Mouse (Mus musculus) adrenal gland, adult (tissue): Measurements from ENCODE around the gene Vmn1r113.
"Not testable (repeated sequence)": the region's sequence is repeated elsewhere in the genome, so short reads cannot be mapped to it uniquely, and the experiment has no call there.

ENCODE experiments used
- DNase-seq, 2 experiments: peaks; one replicate each; pipeline ENCODE4 v3.0.0; 2022 to 2023; ENCODE audit warnings: low spot score in 1 of 2; ENCODE audit not compliant: inconsistent age in 2 of 2

The Vmn1r113 gene

DNA sequence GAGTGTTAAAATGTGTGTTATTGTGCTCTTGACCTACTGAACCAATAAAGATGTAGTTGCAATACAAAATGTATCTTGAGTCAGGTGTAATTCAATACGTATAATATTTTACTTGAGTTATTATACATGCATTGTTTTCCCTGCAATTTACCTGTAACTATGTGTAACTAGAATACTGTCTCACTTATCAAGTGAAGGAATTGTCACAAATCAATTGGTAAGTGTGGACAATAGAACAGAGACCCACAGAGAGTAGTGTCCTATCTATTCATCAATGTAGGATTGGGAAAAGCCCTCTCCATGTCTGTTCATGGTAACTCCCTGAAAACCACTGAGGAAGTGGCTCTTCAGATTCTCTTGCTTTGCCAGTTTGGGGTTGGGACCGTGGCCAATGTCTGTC is at the start of gene Vmn1r113:
Gene Vmn1r113 (plus strand): TSS at position 301 of the 400 bp plus-strand sequence.
- DNase-seq, result not testable (repeated sequence)

- DNase-seq, result not testable (repeated sequence)
These were observed 16.2 kb upstream of the Vmn1r113 start, which contains the start of gene Vmn1r112 for GRCm38 (mm10) chr7:20770885-20771284. Gene Vmn1r112 (plus strand): TSS chr7:20771185.

- DNase-seq, result not testable (repeated sequence)
These were observed 25.0 kb downstream of the Vmn1r113 start, which contains the start of gene Vmn1r114 for GRCm38 (mm10) chr7:20812086-20812485. Gene Vmn1r114 (minus strand): TSS chr7:20812186.
